Mouse (Mus musculus): Measurements from ENCODE around the gene Meaf6.

Meaf6 gene

GRCm38 (mm10) chr4:125084403-125085345, at the start of gene Meaf6:
Meaf6 (plus strand) TSS chr4:125085134.
- peak; percentile 85 for ATAC-seq (ENCODE audit: low TSS enrichment)

- no peak for ATAC-seq (ENCODE audit: low TSS enrichment)
Observed at GRCm38 (mm10) chr4:125044454-125044853, 40.5 kb upstream of the Meaf6 start.

- peak; percentile 62 for ATAC-seq (ENCODE audit: low TSS enrichment)
Observed at GRCm38 (mm10) chr4:125055385-125055784, 29.5 kb upstream of the Meaf6 start.

- ATAC-seq (ENCODE audit: low TSS enrichment) = no peak
Observed at GRCm38 (mm10) chr4:125056476-125056875, 28.5 kb upstream of the Meaf6 start.

- no peak for ATAC-seq (ENCODE audit: low TSS enrichment)
Observed at GRCm38 (mm10) chr4:125057273-125057672, 27.7 kb upstream of the Meaf6 start.

GRCm38 (mm10) chr4:125058033-125058432, 26.9 kb upstream of the Meaf6 start:
- no peak for ATAC-seq (ENCODE audit: low TSS enrichment)

- peak; percentile 64; the same call in 1 of the 2 replicates for ATAC-seq (ENCODE audit: low TSS enrichment)
Observed at GRCm38 (mm10) chr4:125059025-125059424, 25.9 kb upstream of the Meaf6 start.

- ATAC-seq (ENCODE audit: low TSS enrichment) = no peak
Observed at GRCm38 (mm10) chr4:125063829-125064228, 21.1 kb upstream of the Meaf6 start.

GRCm38 (mm10) chr4:125065517-125066307, 19.2 kb upstream of the Meaf6 start, which contains the start of gene Dnali1:
Dnali1 (minus strand) TSS chr4:125065703.
- peak; percentile 39; the same call in 1 of the 2 replicates for ATAC-seq (ENCODE audit: low TSS enrichment)

- ATAC-seq (ENCODE audit: low TSS enrichment) = peak; percentile 98
Observed at GRCm38 (mm10) chr4:125066490-125067370, 18.2 kb upstream of the Meaf6 start, which contains the start of gene Snip1. Snip1 (plus strand) TSS chr4:125066672.

GRCm38 (mm10) chr4:125077700-125078099, 7.2 kb upstream of the Meaf6 start:
- no peak for ATAC-seq (ENCODE audit: low TSS enrichment)

GRCm38 (mm10) chr4:125078698-125079097, 6.2 kb upstream of the Meaf6 start:
- no peak for ATAC-seq (ENCODE audit: low TSS enrichment)

GRCm38 (mm10) chr4:125085346-125085841, 460 bp downstream of the Meaf6 start:
- ATAC-seq (ENCODE audit: low TSS enrichment) = peak; percentile 80

- ATAC-seq (ENCODE audit: low TSS enrichment) = no peak
Observed at GRCm38 (mm10) chr4:125093031-125093430, 8.1 kb downstream of the Meaf6 start.

- no peak for ATAC-seq (ENCODE audit: low TSS enrichment)
Observed at GRCm38 (mm10) chr4:125096066-125096465, 11.1 kb downstream of the Meaf6 start.

GRCm38 (mm10) chr4:125097412-125097811, 12.5 kb downstream of the Meaf6 start:
- no peak for ATAC-seq (ENCODE audit: low TSS enrichment)

GRCm38 (mm10) chr4:125099458-125099857, 14.5 kb downstream of the Meaf6 start:
- ATAC-seq (ENCODE audit: low TSS enrichment) = peak; percentile 47; the same call in 1 of the 2 replicates

- peak; percentile 78 for ATAC-seq (ENCODE audit: low TSS enrichment)
Observed at GRCm38 (mm10) chr4:125101334-125101733, 16.4 kb downstream of the Meaf6 start.

GRCm38 (mm10) chr4:125105354-125105753, 20.4 kb downstream of the Meaf6 start:
- no peak for ATAC-seq (ENCODE audit: low TSS enrichment)

- ATAC-seq (ENCODE audit: low TSS enrichment) = peak; percentile 73
Observed at GRCm38 (mm10) chr4:125114638-125115037, 29.7 kb downstream of the Meaf6 start.

- ATAC-seq (ENCODE audit: low TSS enrichment) = no peak
Observed at GRCm38 (mm10) chr4:125115081-125115480, 30.1 kb downstream of the Meaf6 start.

Data from frontal cortex, adult (tissue).